Mouse (Mus musculus): ENCODE results near the gene Mmp2. TPM values are rescaled to one million over a fixed set of nuclear protein-coding genes. Genes with fewer than 3 reads are reported as not detected.
"Not testable (repeated sequence)": the region's sequence is repeated elsewhere in the genome, so short reads cannot be mapped to it uniquely, and the experiment has no call there.

The Mmp2 gene
- total RNA-seq (2021), result 100 to 1,000 TPM; 103 to 107 TPM
- long read RNA-seq, experiment 1, transcript Mmp2-201 (13 exons, 3,078 nt), result major isoform, 35 of 61 reads
- long read RNA-seq, experiment 1, partial matches to known transcripts, result 19 of 61 reads
- long read RNA-seq, experiment 1, other reads (novel, unspliced or antisense), result 6 of 61 reads
- long read RNA-seq, experiment 2, transcript Mmp2-201 (13 exons, 3,078 nt), result major isoform, 63 of 104 reads
- long read RNA-seq, experiment 2, partial matches to known transcripts, result 29 of 104 reads
- long read RNA-seq, experiment 2, other reads (novel, unspliced or antisense), result 11 of 104 reads

DNA sequence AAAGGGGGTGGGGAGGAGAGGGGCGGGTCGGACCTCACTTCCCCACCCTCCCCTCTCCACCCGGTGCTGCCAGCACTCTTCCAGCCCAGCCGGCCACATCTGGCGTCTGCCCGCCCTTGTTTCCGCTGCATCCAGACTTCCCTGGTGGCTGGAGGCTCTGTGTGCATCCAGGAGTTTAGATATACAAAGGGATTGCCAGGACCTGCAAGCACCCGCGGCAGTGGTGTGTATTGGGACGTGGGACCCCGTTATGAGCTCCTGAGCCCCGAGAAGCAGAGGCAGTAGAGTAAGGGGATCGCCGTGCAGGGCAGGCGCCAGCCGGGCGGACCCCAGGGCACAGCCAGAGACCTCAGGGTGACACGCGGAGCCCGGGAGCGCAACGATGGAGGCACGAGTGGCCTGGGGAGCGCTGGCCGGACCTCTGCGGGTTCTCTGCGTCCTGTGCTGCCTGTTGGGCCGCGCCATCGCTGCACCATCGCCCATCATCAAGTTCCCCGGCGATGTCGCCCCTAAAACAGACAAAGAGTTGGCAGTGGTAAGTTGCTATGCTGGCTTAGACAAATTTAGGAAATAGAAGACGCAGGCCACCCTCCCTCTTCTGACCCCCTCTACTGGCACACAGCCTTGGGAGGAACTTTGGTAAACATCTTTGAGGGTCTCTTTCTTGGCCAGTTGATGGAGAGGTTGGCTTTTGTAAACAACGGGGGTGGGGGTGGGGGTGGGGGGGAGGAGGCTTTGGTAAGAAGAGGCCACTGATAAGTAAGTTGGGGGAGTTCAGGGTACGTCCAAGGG is at the start of gene Mmp2:
Mmp2 (plus strand) TSS at position 49 of the 792 bp plus-strand sequence.
- DNase-seq (ENCODE audit: low spot score in 2 of 2), result no peak

DNA sequence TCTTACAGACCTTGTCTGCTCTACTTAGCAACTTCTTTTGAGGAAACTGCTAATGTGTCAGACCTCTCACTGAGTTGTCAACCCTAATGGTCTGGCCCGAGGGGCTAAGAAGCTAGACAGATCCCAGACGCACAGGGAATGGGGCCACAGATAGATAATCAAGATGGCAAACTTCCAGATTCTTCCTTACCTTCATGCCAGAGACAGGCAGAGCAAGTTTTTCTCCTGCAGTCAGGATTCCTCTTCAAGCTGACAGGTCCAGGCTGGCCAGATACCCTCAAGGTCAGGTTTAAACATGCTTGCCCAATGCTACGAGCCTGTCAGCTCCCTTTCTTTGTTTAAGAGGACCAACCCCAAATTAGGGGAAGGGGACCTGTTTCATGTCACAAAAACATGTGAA is 46.1 kb upstream of the Mmp2 start:
- no peak for DNase-seq (ENCODE audit: low spot score in 2 of 2)

DNA sequence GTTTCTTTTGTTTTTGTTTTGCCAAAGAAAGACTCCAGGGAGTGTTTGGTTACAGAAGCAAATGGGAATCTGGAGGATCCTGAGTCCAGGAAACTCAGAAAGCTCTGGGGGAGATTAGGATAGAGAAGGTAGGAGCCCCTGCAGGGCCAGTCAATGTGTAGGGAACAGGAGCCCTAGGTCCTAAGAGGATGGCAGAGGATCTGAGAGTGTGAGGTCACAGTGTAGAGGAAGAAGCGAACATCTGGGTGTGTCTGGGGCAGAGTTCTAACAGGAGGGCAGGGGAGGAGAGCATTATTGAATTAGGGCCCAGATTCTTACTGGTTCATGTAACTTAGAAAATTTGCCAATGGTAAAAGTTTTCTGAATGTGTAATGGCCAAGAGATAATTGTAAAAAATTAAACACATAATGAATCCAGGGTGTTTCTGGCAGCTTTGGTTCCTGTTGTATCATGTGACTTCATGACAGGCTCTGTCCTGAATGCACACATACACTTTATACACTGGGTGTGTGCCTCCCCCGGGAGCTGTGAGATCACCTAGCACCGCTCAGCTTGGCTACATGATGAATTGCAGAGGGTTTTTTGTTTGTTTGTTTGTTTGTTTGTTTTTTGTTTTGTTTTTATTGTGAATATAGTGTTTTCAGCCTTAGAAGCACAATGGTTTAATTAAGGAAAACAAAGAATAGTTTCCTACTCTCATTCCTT is 43.0 kb upstream of the Mmp2 start:
- DNase-seq (ENCODE audit: low spot score in 2 of 2), result no peak

DNA sequence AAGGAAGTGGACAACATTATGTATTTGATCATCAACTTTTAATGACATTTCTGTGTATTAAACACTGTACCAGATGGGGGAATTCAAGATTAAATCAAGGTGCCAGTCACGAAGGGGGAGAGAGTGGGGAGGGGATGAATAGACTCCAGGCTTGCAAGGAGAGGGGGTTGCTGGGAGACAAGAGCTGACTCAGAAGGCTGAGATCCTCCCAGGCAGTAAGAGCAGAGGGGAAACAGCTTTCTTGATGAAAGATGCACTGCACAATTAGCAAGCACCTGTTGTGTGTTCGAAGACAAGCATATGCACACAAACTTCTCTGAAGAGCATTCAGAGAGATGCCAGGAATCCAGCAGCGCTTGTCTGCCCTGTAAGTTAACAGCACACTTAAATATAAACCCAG is 36.3 kb upstream of the Mmp2 start:
- DNase-seq (ENCODE audit: low spot score in 2 of 2), result no peak

DNA sequence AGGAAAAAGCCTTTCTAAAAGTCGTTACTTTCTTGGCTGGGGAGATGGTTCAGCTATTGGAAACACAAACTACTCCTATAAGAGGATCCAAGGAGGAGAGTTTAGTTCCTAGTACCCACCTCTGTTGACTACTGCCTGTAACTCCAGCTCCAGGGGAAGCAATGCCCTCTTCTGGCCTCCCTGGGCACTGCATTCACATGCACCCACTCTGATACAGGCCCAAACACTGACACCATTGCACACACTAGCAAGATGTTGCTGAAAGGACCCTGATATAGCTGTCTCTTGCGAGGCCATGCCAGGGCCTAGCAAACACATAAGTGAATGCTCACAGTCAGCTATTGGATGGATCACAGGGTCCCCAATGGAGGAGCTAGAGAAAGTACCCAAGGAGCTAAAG is 35.1 kb upstream of the Mmp2 start:
- not testable (repeated sequence) for DNase-seq (ENCODE audit: low spot score in 2 of 2)

DNA sequence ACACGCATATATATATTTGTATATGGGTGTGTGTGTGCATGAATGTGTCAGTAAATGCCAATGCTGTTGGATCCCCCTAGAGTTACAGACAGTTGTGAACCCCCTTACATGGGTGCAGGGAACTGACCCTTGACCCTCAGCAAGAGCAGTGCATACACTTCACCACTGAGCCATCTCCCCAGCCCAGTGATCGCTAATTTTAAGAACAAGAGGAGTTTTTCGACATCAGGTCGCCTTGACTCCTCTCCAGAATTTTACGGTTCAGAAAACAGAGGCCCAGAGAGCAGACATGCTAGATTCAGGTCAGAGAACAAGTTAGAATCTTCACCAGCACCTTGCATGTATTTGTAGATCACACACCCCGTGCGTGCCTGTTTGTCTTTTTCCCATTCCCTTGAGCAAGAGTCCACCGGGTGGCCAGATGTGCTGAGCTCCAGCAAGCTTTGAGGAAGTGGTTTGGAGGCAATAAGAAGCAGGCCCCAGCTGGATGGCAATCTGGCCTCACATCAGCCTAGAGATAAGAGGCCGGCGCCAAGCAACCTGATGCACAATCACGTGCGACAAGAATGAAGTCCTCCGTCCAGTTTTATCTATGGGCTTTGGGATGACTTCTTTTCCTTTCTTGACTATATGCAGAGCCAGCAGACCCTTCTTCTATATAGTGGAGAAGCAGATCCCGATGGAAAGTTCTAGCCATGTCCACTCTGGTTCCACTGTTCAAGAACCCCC is 33.1 kb upstream of the Mmp2 start:
- no peak for DNase-seq (ENCODE audit: low spot score in 2 of 2)

DNA sequence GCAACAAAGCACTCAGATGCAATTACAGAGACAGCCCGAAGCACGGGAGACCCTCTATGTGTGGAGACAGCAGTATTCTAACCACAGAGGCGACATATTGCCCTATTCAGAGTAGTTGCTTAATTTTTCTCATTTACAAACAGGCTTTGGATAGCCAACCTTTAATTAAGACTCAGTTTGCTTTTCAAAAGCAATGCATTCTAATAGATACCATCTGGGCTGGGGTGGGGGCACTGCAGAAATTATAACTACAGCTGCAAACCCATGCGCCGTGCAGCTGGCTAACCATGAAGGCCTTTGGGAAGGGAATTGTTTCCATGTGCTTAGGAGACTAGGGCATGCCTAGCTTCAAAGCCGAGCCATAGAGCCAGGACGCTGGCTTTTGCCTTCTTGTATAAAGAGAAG is 29.6 kb upstream of the Mmp2 start:
- no peak for DNase-seq (ENCODE audit: low spot score in 2 of 2)

DNA sequence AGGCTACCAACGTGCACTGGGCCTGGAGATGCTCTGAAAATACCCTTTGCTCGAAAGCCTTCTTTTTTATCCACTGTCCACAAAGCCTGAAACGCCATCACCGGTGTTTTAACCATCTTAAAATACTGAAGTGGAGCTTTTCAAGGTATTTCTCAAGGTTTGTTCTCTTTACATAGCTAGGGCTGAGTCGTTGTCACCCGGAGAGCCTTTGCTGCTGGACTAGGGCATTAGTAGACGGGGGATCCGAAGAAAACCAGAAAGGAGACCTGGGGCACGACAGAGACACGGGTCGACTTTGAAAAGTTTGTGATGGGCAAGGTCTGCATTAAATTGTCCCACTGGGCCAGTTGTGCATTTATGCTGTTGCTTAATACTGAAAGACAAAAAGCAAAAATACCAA is 27.7 kb upstream of the Mmp2 start:
- DNase-seq (ENCODE audit: low spot score in 2 of 2), result no peak

DNA sequence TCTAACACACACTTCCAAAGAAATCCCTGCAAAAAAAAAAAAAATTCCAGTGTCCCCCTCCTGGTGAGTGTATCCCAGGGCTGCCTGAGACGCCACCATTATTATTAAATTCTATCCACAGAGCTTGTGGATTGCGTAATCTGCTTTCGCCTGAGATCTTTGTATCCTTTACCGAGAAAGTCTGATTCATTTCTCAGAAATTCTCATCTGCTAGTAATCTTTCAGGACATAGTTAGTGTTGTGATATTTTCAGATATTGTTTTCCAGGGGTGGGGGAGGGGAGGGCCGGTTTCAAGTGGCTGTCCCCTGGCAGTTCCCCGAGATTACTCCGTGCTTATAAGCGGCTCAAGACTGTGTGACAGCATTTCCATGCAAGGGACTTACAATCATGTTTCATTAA is 25.9 kb upstream of the Mmp2 start:
- DNase-seq (ENCODE audit: low spot score in 2 of 2), result no peak

DNA sequence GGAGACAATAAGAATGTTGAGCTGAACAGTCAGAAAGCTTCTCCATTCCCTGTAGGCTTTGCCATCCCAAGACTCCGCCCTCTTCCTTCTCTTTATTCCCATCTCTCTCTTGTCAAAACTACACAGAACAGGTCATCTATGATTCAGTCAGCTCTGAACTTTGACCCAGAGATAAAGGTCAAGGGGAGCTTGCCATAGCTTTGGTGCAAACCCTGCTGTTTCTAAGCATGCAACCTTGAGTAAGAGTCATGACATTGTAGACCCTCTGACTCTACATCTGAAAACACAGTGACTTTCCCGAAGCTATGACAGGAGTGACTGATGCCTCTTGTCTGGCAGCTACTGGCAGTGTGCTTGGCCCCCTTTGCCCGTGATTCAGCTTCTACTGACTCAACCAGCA is 24.5 kb upstream of the Mmp2 start:
- no peak for DNase-seq (ENCODE audit: low spot score in 2 of 2)

DNA sequence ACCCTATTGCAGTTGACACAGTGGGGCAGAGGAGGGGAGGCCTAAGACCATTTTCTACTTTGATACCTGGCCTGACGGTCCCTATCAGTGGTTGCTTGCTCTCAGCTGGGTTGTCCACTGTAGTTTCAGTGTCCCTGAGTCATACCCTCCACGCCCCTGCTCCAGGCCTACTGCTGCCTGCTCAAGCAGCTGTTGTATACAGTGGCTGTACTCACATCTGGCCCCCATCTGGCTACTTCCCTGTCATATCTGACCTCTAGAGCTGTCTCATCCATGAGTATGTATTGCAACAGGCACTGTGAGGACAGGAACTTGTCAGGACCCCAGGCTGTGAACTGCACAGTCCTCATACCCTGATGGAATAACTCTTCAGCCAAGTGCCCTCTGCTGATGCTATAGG is 14.3 kb upstream of the Mmp2 start:
- DNase-seq (ENCODE audit: low spot score in 2 of 2), result no peak

DNA sequence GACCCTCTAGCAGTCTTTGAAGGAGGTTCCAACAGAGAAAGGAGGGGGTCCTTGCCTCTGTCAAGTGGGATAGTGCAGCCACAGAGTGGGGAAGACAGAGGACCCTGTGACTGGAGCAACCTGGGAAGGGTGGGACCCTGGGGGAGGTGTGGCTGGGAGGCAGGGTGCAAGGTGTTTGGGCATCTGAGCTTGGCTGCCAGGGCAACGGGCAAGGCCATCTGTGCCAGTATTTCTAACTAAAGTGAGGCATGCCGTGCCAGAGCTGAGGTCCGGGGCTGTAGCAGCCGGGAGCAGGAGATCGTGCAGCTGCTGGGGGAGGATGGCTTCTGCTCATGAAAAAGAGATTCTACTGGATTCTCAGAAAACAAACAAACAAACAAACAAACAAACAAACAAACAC is 11.4 kb upstream of the Mmp2 start:
- no peak for DNase-seq (ENCODE audit: low spot score in 2 of 2)

DNA sequence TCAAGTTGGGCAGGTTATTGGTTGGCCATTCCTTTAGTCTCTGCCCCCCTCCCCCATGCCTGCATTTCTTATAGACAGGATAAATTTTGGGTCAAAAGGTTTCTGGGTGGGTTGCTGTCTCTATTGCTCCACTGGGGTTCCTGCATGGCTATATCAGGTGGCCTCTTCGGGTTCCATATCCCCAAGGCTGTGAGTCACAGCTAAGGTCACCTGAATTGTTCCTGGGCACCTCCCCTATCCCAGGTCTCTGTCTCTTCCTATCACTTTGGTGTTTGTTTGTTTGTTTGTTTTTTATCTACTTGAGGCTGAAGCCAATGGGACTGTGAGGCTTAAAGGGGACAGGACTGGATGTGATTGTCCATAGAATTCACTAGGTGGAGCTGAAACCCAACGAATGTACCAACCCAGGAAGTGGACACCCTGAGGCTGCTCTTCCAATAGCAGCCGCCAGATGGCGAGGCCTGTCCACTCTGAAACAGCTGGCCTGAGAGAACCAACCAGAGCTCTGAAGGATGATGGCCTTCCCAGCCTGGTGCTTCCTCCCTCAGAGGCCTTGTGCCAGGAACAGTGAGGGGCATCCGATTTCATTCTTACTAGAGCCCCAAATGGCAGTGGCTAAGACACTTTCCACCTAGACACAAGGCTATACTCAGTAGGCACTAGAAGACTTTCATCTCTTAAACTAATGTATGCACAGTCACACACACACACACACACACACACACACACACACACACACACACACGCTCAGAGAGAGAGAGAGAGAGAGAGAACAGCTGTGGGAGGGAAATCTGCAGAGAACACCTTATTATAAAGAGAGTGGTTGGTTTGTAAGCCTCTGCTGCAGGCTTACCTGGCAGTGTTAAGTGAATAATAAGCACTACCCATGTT is 8.9 kb upstream of the Mmp2 start:
- peak; percentile 73 to 84 for DNase-seq (ENCODE audit: low spot score in 2 of 2)

DNA sequence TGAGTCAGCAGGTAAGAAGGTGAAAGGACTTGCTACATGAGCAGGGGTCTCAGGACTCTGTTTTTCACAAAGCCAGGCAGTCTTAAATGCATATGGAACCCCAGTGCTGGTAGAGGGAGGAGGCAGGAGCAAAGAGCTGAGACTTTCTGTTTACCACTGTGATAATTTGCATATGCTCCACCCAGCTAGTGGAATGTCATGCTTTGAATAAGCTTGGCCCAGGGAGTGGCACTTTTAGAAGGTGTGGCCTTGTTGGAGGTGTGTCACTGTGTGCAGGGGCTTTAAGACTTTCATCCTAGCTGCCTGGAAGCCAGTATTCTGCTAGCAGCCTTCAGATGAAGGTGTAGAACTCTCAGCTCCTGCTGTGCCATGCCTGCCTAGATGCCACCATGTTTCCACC is 5.9 kb upstream of the Mmp2 start:
- DNase-seq (ENCODE audit: low spot score in 2 of 2), result no peak

DNA sequence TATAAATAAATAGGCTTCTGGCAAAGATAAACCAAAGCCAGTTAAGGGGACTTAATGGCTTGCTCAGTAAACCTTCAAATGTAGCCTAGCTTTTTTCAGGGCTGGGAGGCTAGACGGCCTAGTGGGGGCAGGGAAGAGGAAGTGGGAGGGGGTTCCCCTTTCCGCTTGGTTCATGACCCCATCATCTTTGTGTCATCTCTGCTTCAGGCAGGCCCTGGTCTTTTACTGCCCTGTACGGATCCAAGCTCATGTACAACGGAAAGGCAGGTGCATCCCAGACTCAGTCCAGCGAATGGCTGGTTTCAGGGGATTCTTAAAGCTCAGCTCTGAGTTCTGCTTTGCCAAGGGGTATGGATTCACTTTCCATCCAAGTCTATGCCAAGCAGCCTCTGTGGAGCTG is 4.7 kb upstream of the Mmp2 start:
- DNase-seq (ENCODE audit: low spot score in 2 of 2), result no peak

DNA sequence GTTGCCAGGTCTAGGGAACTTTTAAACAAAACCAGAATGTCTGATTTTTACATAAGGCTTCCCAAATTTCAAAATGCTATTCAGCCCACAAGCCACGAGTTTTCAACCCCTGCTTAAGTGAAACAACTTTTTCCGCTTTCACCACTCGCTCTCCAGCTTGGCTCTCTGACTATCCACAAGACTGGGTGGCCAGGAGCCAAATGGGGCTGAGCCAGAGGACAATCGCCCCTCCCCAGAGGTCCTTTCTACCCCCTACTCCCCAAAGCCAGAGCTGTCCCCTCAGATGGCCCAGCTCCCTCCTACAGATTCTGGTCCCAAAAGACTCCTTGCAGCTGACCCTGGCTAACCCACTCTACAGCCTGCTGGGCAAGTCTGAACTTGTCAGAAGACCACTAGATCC is 1.1 kb upstream of the Mmp2 start:
- DNase-seq (ENCODE audit: low spot score in 2 of 2), result no peak

DNA sequence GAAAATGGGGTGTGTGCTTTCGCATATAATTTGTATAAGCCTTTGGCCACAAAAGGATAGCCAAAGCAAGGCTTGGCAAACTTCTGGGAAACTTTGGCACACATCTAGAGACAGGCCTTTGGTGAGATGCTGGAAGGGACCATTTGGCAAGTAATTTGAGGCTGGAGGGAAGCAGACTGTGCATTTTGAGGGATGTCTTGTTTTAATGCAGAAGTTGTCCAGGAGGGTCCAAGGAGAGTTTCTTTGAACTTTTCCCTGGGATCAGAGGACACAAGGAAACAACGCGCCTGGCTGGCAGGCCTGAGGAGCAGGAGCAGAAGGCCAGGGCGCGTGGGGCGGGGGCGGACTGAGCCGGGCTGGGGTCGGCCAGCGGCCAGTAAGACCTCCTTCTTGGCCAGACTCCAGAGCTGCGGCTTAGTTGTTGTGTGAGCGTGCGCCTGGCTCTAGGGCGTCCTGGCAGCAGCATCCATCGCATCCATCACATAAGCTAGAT is 1.2 kb downstream of the Mmp2 start:
- DNase-seq (ENCODE audit: low spot score in 2 of 2), result no peak

DNA sequence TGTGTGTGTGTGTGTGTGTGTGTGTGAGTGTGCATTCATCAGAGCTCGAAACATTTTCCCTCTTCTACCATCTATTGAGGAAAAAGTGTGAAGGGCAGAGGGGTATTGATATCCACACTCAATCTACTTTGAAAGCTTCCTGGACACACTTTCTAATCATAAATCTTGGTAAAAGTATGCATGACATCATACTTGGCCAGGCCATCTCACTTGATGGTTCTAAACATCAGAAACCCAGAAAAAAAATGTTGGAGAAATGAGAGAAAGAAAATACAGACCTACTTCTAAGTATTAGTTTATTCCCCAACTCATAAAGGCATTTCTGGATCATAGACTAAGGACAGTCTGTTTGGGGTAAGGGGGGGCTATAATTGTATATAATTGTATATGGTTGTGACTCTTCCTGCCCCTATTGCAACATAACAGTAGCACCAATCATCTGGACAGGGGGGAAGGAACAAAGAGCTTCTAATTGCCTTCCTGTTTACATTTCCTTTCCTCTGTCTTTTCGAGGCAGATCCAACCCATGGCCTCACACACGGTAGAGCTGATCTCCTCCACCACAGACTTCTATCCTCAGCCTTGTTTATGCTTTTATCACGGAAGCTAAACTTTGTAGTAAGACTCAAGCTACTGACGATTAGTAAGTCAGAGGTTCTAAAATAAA is 7.1 kb downstream of the Mmp2 start:
- no peak for DNase-seq (ENCODE audit: low spot score in 2 of 2)

DNA sequence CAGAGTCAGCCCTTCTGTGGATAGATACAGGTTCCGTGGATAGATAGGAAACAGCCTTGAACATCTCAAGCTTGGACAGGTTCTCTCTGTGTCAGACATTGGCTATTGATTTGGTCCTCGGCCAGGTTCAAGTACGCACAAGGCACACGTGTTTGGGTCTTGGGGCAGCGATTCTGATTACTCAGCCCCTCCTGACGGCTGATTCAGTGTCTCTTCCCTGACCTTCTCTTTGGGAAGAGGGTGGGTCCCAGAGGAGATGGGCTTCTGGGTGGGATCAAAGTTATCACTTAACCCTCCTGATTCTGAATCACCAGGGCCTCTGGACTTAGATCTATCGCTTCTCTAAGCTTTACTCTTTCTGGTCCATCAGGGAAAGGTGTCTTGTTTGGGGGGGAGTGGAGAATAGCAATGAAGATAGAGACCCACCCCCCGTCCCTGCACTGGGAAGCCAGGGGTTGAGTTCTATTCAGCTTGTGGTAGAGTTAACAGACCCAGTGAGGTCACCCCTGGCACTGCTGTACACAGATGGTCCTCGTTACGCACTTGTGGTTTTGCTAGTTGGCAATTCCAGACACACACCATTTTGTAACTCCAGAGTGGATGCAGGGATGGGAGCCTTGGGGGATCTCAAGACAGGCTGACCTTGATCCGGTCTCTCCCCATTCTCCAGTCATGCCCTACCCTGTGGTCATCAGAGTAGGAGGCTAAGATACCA is 7.9 kb downstream of the Mmp2 start:
- DNase-seq (ENCODE audit: low spot score in 2 of 2), result no peak

Data from adrenal gland, postnatal 4 days (tissue).